Mouse (Mus musculus) midbrain, embryonic 12.5 days (tissue): Measurements from ENCODE around the gene Pclo. TPM values are rescaled to one million over a fixed set of nuclear protein-coding genes. Genes with fewer than 3 reads are reported as not detected.
A peak's percentile ranks its signal among the peaks of the same experiment; 100 is the strongest.

Source experiments
- ATAC-seq: fragments of 200-750 bp; cut with Nextera tagmentation; 2 replicates; pipeline ENCODE4 v1.8.0; 2017; ENCODE audit warnings: low read depth, moderate TSS enrichment, moderate library complexity; ENCODE audit not compliant: low FRiP score
- H3K27ac ChIP-seq: fragments of 300-500 bp; sonication (generic); replicated peaks from 2 replicates; pipeline ENCODE4 v1.5.1; 2016; ENCODE audit warnings: mild to moderate bottlenecking
- H3K27me3 ChIP-seq: fragments of 300-500 bp; sonication (generic); 2 replicates; pipeline ENCODE4 v1.6.1; 2016; ENCODE audit warnings: mild to moderate bottlenecking
- H3K36me3 ChIP-seq: fragments of 300-500 bp; sonication (generic); 2 replicates; pipeline ENCODE4 v1.6.1; 2016
- H3K4me1 ChIP-seq: fragments of 300-500 bp; sonication (generic); 2 replicates; pipeline ENCODE4 v1.6.1; 2016
- H3K4me2 ChIP-seq: fragments of 300-500 bp; sonication (generic); replicated peaks from 2 replicates; pipeline ENCODE4 v1.6.1; 2016; ENCODE audit warnings: mild to moderate bottlenecking, moderate library complexity
- H3K4me3 ChIP-seq: fragments of 300-500 bp; sonication (generic); 2 replicates; pipeline ENCODE4 v1.5.1; 2016; ENCODE audit warnings: mild to moderate bottlenecking
- H3K9ac ChIP-seq: fragments of 300-500 bp; sonication (generic); replicated peaks from 2 replicates; pipeline ENCODE4 v1.6.1; 2016; ENCODE audit warnings: mild to moderate bottlenecking, moderate library complexity
- H3K9me3 ChIP-seq: fragments of 300-500 bp; sonication (generic); 2 replicates; pipeline ENCODE4 v1.6.1; 2016; ENCODE audit warnings: mild to moderate bottlenecking
- WGBS: fragments of 180-500 bp; shearing (Covaris S2); methylation state at CpG from one replicate; pipeline ENCODE4 v1.1.7; 2016; 5-methylcytosine and 5-hydroxymethylcytosine counted together
- polyA plus RNA-seq: library from polyadenylated mRNA; unstranded; fragments of >200 nt; fragmentation: Nextera tagmentation; extraction: Ambion mirVana; gene quantifications from 2 replicates; pipeline ENCODE4 v1.2.1, GENCODE M21; 2016

Gene Pclo
- polyA plus RNA-seq, 1 experiment from 2014 or later: 3.0 TPM

GRCm38 (mm10) chr5:14591479-14591878 is 76.8 kb downstream of the Pclo start:
- H3K27ac ChIP-seq: no peak overlapping the region
- no peak for ATAC-seq

GRCm38 (mm10) chr5:14595426-14596013 is 80.8 kb downstream of the Pclo start:
- Histone ChIP-seq H3K27ac (no peak overlapping the region), H3K4me2 (no peak overlapping the region), H3K4me1 (peaks cover 4% of the 10 kb centered on the region; the same call in 1 of the 2 replicates), H3K27me3 (no peaks in the 10 kb centered on the region), H3K4me3 (no peak overlapping the region), H3K36me3 (no peaks in the 10 kb centered on the region), H3K9me3 (no peaks in the 10 kb centered on the region), H3K9ac (no peak overlapping the region)
- WGBS: 45% methylated on average over 2 of the region's 2 CpGs
- peak; percentile 81 for ATAC-seq

More at GRCm38 (mm10) chr5:14591479-14591878, 76.8 kb downstream of the Pclo start:
- Histone ChIP-seq H3K4me1 (peaks cover 4% of the 10 kb centered on the region; the same call in 1 of the 2 replicates), H3K4me2 (no peak overlapping the region), H3K9ac (no peak overlapping the region), H3K27me3 (no peaks in the 10 kb centered on the region), H3K4me3 (no peak overlapping the region), H3K36me3 (no peaks in the 10 kb centered on the region), H3K9me3 (no peaks in the 10 kb centered on the region)
- 94% methylated on average over 3 of the region's 3 CpGs for WGBS

DNA sequence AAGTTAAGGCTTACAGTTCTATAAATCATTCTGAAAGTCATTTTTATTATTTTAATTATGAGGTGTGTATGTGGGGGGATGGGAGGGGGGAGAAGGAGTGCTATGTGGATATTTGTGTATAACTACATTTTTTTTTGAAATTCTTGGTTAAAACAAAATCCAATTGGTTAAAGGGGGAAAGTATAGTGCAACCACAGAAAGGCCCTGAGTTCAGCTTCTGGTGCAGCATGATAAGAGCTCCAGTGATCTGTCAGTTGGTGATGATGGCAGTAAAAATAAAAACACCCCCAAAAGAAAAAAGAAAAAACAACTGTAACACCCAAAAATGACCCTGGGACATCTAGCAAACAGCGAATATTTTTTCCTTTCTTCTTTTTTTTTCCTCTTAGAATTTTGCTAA is 93.6 kb downstream of the Pclo start:
- 66% methylated on average over 1 of the region's 1 CpGs for WGBS
- Histone ChIP-seq H3K36me3 (no peaks in the 10 kb centered on the region), H3K4me2 (no peak overlapping the region), H3K9me3 (no peaks in the 10 kb centered on the region), H3K4me1 (no peaks in the 10 kb centered on the region), H3K27me3 (no peaks in the 10 kb centered on the region), H3K4me3 (no peak overlapping the region), H3K27ac (no peak overlapping the region), H3K9ac (no peak overlapping the region)
- no peak for ATAC-seq

DNA sequence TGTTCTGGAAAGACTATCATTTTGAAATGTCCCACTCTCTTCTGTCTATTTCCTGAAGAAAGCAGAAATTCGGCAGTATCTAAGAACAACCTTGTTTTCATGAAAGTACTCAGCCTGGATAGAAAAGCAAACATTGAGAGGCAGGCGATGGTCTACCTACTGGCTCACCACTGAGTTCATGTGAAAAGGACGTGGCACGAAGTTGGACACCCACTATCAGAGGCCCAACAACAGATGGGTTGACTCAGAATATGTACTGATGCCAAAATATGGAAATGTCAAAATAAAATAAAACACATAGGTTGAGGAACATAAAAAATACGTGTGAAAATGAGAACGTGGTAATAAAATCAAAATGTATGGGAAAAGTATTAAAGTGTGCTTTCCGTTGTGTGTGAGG is 106.4 kb downstream of the Pclo start:
- Histone ChIP-seq H3K27me3 (no peaks in the 10 kb centered on the region), H3K4me3 (no peak overlapping the region), H3K4me1 (no peaks in the 10 kb centered on the region)

GRCm38 (mm10) chr5:14623360-14623759 is 108.6 kb downstream of the Pclo start:
- Histone ChIP-seq H3K27me3 (no peaks in the 10 kb centered on the region), H3K4me1 (no peaks in the 10 kb centered on the region), H3K36me3 (no peaks in the 10 kb centered on the region), H3K27ac (no peak overlapping the region), H3K4me2 (no peak overlapping the region), H3K9me3 (no peaks in the 10 kb centered on the region), H3K4me3 (no peak overlapping the region), H3K9ac (no peak overlapping the region)
- 71% methylated on average over 7 of the region's 7 CpGs for WGBS
- no peak for ATAC-seq

More for the DNA sequence above, 106.4 kb downstream of the Pclo start:
- Histone ChIP-seq H3K27ac (no peak overlapping the region), H3K4me2 (no peak overlapping the region), H3K9ac (no peak overlapping the region), H3K36me3 (no peaks in the 10 kb centered on the region), H3K9me3 (no peaks in the 10 kb centered on the region)
- no peak for ATAC-seq
- 88% methylated on average over 7 of the region's 7 CpGs for WGBS

DNA sequence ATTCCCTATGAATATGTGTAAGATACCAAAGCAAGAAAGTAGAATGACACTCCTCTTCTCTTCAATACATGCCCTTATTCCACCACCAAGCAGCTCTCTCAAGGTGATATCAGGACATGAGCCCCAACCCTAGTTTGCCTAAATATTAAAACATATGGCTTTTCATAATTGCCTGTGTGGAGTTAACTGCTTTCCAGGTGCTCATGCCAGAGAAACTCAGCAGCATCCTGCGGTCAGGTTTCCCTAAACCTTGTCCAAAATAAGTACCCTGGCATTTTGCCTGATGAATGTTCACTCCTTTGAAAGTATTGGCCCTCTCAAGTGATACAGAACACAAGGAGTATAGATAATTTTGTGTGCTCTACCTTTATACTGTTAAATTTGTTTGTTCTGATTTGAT is 126.5 kb downstream of the Pclo start:
- Histone ChIP-seq H3K27me3 (no peaks in the 10 kb centered on the region), H3K27ac (no peak overlapping the region), H3K9me3 (no peaks in the 10 kb centered on the region), H3K9ac (no peak overlapping the region), H3K4me3 (no peak overlapping the region), H3K36me3 (no peaks in the 10 kb centered on the region), H3K4me2 (no peak overlapping the region), H3K4me1 (no peaks in the 10 kb centered on the region)
- no peak for ATAC-seq
- WGBS: 93% methylated on average over 1 of the region's 1 CpGs

DNA sequence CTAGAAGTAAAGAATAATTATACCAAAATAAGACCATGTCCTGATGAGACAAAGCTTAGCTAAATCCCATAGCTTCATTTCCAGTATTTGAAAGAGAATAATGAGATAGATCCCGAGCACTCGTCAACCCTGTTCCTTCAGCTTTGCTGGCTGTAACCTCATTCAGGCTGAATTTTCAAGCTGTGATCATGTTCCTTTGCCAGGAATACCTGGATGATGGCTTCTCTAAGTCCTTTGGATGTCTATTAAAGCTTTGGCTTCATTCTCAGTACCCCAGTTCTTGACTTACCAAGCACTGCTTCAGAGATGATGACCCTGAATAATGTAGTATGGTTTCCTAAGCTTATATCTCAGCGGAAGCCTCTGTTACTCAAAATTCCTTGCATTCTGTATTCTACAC is 131.1 kb downstream of the Pclo start:
- Histone ChIP-seq H3K27me3 (no peaks in the 10 kb centered on the region), H3K9ac (no peak overlapping the region), H3K9me3 (no peaks in the 10 kb centered on the region), H3K4me3 (no peak overlapping the region), H3K4me1 (no peaks in the 10 kb centered on the region), H3K27ac (no peak overlapping the region), H3K4me2 (no peak overlapping the region), H3K36me3 (no peaks in the 10 kb centered on the region)
- no peak for ATAC-seq
- 79% methylated on average over 3 of the region's 3 CpGs for WGBS

GRCm38 (mm10) chr5:14660637-14661036 is 145.9 kb downstream of the Pclo start:
- no peaks in the 10 kb centered on the region for H3K9me3 ChIP-seq
- no peaks in the 10 kb centered on the region for H3K4me1 ChIP-seq
- H3K9ac ChIP-seq: no peak overlapping the region
- H3K27me3 ChIP-seq: no peaks in the 10 kb centered on the region
- H3K4me3 ChIP-seq: no peak overlapping the region
- no peak for ATAC-seq
- H3K36me3 ChIP-seq: no peaks in the 10 kb centered on the region
- no peak overlapping the region for H3K4me2 ChIP-seq
- WGBS: 78% methylated on average over 1 of the region's 1 CpGs
- no peak overlapping the region for H3K27ac ChIP-seq

DNA sequence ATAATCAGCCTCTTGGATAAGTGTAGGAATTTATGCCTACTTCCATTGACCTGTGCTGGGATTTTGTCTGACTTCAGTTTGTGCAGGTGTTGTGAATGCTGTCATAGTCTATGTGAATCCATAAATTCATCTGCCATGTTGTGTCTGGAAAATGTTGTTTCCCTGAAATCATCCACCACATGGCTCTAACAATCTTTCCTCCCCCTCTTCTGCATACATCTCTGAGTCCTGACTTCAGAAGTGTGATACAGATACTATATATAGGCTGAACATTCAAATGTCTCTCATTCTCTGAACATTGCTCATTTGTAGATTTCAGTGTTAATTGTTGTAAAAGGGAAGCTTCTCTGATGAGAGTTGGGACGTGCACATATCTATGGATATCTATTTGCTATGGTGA is 147.5 kb downstream of the Pclo start:
- Histone ChIP-seq H3K4me3 (no peak overlapping the region), H3K4me2 (no peak overlapping the region), H3K9ac (no peak overlapping the region), H3K27me3 (no peaks in the 10 kb centered on the region), H3K36me3 (no peaks in the 10 kb centered on the region), H3K27ac (no peak overlapping the region), H3K4me1 (no peaks in the 10 kb centered on the region), H3K9me3 (no peaks in the 10 kb centered on the region)
- ATAC-seq: no peak
- WGBS: 84% methylated on average over 1 of the region's 1 CpGs

- H3K36me3 ChIP-seq: no peaks in the 10 kb centered on the region
- no peak overlapping the region for H3K4me2 ChIP-seq
- no peak overlapping the region for H3K9ac ChIP-seq
- WGBS: 96% methylated on average over 1 of the region's 1 CpGs
- no peaks in the 10 kb centered on the region for H3K9me3 ChIP-seq
- no peaks in the 10 kb centered on the region for H3K27me3 ChIP-seq
- no peak overlapping the region for H3K27ac ChIP-seq
- H3K4me3 ChIP-seq: no peak overlapping the region
- no peak for ATAC-seq
- no peaks in the 10 kb centered on the region for H3K4me1 ChIP-seq
Measured at GRCm38 (mm10) chr5:14662603-14663002, 147.9 kb downstream of the Pclo start.

DNA sequence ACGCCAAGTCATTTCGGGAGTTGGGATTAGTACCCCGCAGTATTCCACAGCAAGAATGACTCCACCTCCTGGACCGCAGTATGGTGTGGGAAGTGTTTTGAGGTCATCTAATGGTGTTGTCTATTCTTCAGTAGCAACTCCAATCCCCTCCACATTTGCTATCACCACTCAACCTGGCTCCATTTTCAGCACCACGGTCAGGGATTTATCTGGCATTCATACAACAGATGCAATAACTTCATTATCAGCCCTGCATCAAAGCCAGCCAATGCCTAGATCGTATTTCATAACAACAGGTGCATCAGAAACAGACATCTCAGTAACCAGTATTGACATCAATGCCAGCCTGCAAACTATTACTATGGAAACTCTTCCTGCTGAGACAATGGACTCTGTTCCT is 165.7 kb downstream of the Pclo start:
- ATAC-seq: no peak
- Histone ChIP-seq H3K9ac (no peak overlapping the region), H3K36me3 (peaks cover 15% of the 10 kb centered on the region; the same call in 1 of the 2 replicates)

DNA sequence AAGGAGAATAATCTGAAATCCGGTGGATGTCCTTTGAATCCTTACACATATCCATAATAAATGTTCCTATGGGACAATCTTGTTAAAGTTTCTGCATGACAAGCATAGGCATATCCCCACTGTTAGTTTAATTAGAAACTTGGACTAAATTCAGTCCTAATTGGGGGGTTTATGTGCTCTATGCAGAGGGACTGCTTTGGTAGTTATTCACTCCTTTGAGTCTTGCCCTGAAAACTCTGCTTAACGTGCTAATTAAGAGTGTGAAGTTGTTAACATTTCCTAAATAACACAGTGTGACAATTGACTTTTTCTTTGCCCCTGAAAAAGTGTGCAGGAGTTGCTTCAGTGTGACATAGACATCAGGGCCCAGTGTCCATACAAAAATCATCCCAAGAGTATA is 177.3 kb downstream of the Pclo start:
- WGBS: 70% methylated on average over 2 of the region's 2 CpGs

More for the DNA sequence above, 165.7 kb downstream of the Pclo start:
- WGBS: 98% methylated on average over 6 of the region's 6 CpGs
- Histone ChIP-seq H3K4me3 (no peak overlapping the region), H3K27me3 (no peaks in the 10 kb centered on the region), H3K27ac (no peak overlapping the region), H3K9me3 (0 out of 2 replicates have a peak, but pooled peaks cover 4% of the 10 kb centered on the region), H3K4me2 (no peak overlapping the region), H3K4me1 (no peaks in the 10 kb centered on the region)

GRCm38 (mm10) chr5:14696745-14697144 is 182.0 kb downstream of the Pclo start:
- WGBS: 86% methylated on average over 2 of the region's 2 CpGs
- H3K9me3 ChIP-seq: no peaks in the 10 kb centered on the region
- no peaks in the 10 kb centered on the region for H3K36me3 ChIP-seq
- no peaks in the 10 kb centered on the region for H3K4me1 ChIP-seq
- H3K27me3 ChIP-seq: no peaks in the 10 kb centered on the region
- no peak overlapping the region for H3K9ac ChIP-seq
- H3K27ac ChIP-seq: no peak overlapping the region
- H3K4me2 ChIP-seq: no peak overlapping the region
- H3K4me3 ChIP-seq: no peak overlapping the region
- no peak for ATAC-seq

More for the DNA sequence above, 177.3 kb downstream of the Pclo start:
- no peaks in the 10 kb centered on the region for H3K36me3 ChIP-seq
- H3K27ac ChIP-seq: no peak overlapping the region
- no peak for ATAC-seq
- no peaks in the 10 kb centered on the region for H3K27me3 ChIP-seq
- no peak overlapping the region for H3K4me3 ChIP-seq
- H3K9me3 ChIP-seq: no peaks in the 10 kb centered on the region
- no peak overlapping the region for H3K9ac ChIP-seq
- no peak overlapping the region for H3K4me2 ChIP-seq
- H3K4me1 ChIP-seq: no peaks in the 10 kb centered on the region
